Mouse (Mus musculus): ENCODE measurements around the gene Grb10. TPM values are rescaled to one million over a fixed set of nuclear protein-coding genes. Genes with fewer than 3 reads are reported as not detected.

Grb10 gene
- total RNA-seq (2021) = 100 to 1,000 TPM; 103 to 108 TPM

- intact Hi-C loops (cut with DNase I) = loop anchor here (5.0 kb wide), 3 partner anchors 41 to 216 kb away; no protein-coding TSS in a partner anchor
- no peak for DNase-seq (ENCODE audit: low spot score)
These were observed at the start of gene Grb10 for GRCm38 (mm10) chr11:12038470-12038985. Gene Grb10, minus strand, starts transcription at chr11:12038683.

GRCm38 (mm10) chr11:12081638-12082037 is 43.2 kb upstream of the Grb10 start:
- intact Hi-C loops (cut with DNase I) = no loop called here
- DNase-seq (ENCODE audit: low spot score) = no peak

- DNase-seq (ENCODE audit: low spot score) = no peak
- intact Hi-C loops (cut with DNase I) = no loop called here
These were observed 40.7 kb upstream of the Grb10 start for GRCm38 (mm10) chr11:12079231-12079630.

- no peak for DNase-seq (ENCODE audit: low spot score)
- intact Hi-C loops (cut with DNase I) = no loop called here
These were observed 37.0 kb upstream of the Grb10 start for GRCm38 (mm10) chr11:12075449-12075848.

GRCm38 (mm10) chr11:12073394-12074226 is 35.1 kb upstream of the Grb10 start:
- DNase-seq (ENCODE audit: low spot score) = no peak
- intact Hi-C loops (cut with DNase I) = no loop called here

GRCm38 (mm10) chr11:12072322-12072721 is 33.8 kb upstream of the Grb10 start:
- intact Hi-C loops (cut with DNase I) = no loop called here
- DNase-seq (ENCODE audit: low spot score) = no peak

- intact Hi-C loops (cut with DNase I) = no loop called here
- DNase-seq (ENCODE audit: low spot score) = no peak
These were observed 20.5 kb upstream of the Grb10 start for GRCm38 (mm10) chr11:12059005-12059404.

GRCm38 (mm10) chr11:12048547-12049327 is 10.3 kb upstream of the Grb10 start:
- intact Hi-C loops (cut with DNase I) = no loop called here
- DNase-seq (ENCODE audit: low spot score) = no peak

GRCm38 (mm10) chr11:12048135-12048534 is 9.7 kb upstream of the Grb10 start:
- no peak for DNase-seq (ENCODE audit: low spot score)
- intact Hi-C loops (cut with DNase I) = no loop called here

GRCm38 (mm10) chr11:12044245-12044644 is 5.8 kb upstream of the Grb10 start:
- no peak for DNase-seq (ENCODE audit: low spot score)

GRCm38 (mm10) chr11:12041787-12042186 is 3.3 kb upstream of the Grb10 start:
- intact Hi-C loops (cut with DNase I) = no loop called here

More at GRCm38 (mm10) chr11:12044245-12044644, 5.8 kb upstream of the Grb10 start:
- intact Hi-C loops (cut with DNase I) = no loop called here

GRCm38 (mm10) chr11:12041379-12041778 is 2.9 kb upstream of the Grb10 start:
- no peak for DNase-seq (ENCODE audit: low spot score)
- intact Hi-C loops (cut with DNase I) = no loop called here

More at GRCm38 (mm10) chr11:12041787-12042186, 3.3 kb upstream of the Grb10 start:
- DNase-seq (ENCODE audit: low spot score) = no peak

GRCm38 (mm10) chr11:12040391-12040790 is 1.9 kb upstream of the Grb10 start:
- DNase-seq (ENCODE audit: low spot score) = no peak
- intact Hi-C loops (cut with DNase I) = no loop called here

GRCm38 (mm10) chr11:12039748-12040147 is 1.3 kb upstream of the Grb10 start:
- no peak for DNase-seq (ENCODE audit: low spot score)
- intact Hi-C loops (cut with DNase I) = loop anchor here (5.0 kb wide), 3 partner anchors 42 to 217 kb away; no protein-coding TSS in a partner anchor

- intact Hi-C loops (cut with DNase I) = loop anchor here (5.0 kb wide), 3 partner anchors 42 to 217 kb away; no protein-coding TSS in a partner anchor
- no peak for DNase-seq (ENCODE audit: low spot score)
These were observed 615 bp upstream of the Grb10 start for GRCm38 (mm10) chr11:12039098-12039497.

GRCm38 (mm10) chr11:12037689-12038469 is 604 bp downstream of the Grb10 start:
- intact Hi-C loops (cut with DNase I) = loop anchor here (5.0 kb wide), 3 partner anchors 41 to 216 kb away; no protein-coding TSS in a partner anchor
- DNase-seq (ENCODE audit: low spot score) = no peak

- intact Hi-C loops (cut with DNase I) = loop anchor here (5.0 kb wide), 3 partner anchors 40 to 215 kb away; no protein-coding TSS in a partner anchor
- peak; percentile 49 for DNase-seq (ENCODE audit: low spot score)
These were observed 1.3 kb downstream of the Grb10 start for GRCm38 (mm10) chr11:12037075-12037686.

- DNase-seq (ENCODE audit: low spot score) = no peak
- intact Hi-C loops (cut with DNase I) = loop anchor here (5.0 kb wide), 3 partner anchors 39 to 214 kb away; no protein-coding TSS in a partner anchor
These were observed 2.3 kb downstream of the Grb10 start for GRCm38 (mm10) chr11:12035916-12036910.

All from heart, postnatal 25 days (tissue).